Mouse (Mus musculus) cerebellum, postnatal 4 days (tissue): ENCODE measurements around the gene Kif21a.

Experiments used
- DNase-seq, 2 experiments: peaks; one replicate each; pipeline ENCODE4 v3.0.0; 2022; ENCODE audit warnings: low spot score in 2 of 2, mixed read lengths in 1 of 2

Gene Kif21a

GRCm38 (mm10) chr15:90938469-90938868, 111.3 kb downstream of the Kif21a start:
- DNase-seq, result no peak

- DNase-seq, result no peak
These were observed 114.2 kb downstream of the Kif21a start for GRCm38 (mm10) chr15:90935579-90935978.

- DNase-seq, result no peak
These were observed 118.3 kb downstream of the Kif21a start for GRCm38 (mm10) chr15:90931451-90931850.

- peak in 1 of 2 experiments; percentile 37 for DNase-seq
These were observed 120.7 kb downstream of the Kif21a start for GRCm38 (mm10) chr15:90929043-90929442.

- no peak for DNase-seq
These were observed 153.3 kb downstream of the Kif21a start for GRCm38 (mm10) chr15:90896480-90896879.

- DNase-seq, result no peak
These were observed 162.3 kb downstream of the Kif21a start for GRCm38 (mm10) chr15:90887466-90887865.
